Mouse (Mus musculus): ENCODE measurements at regions not wholly inside any gene's neighbourhood (a gene's known extent, or its start where the extent isn't known, plus 50 kb on each side); places are given as distances from the start of the nearest gene placed in this dataset.
"Not testable (repeated sequence)": the region's sequence is repeated elsewhere in the genome, so short reads cannot be mapped to it uniquely, and the experiment has no call there.

DNA sequence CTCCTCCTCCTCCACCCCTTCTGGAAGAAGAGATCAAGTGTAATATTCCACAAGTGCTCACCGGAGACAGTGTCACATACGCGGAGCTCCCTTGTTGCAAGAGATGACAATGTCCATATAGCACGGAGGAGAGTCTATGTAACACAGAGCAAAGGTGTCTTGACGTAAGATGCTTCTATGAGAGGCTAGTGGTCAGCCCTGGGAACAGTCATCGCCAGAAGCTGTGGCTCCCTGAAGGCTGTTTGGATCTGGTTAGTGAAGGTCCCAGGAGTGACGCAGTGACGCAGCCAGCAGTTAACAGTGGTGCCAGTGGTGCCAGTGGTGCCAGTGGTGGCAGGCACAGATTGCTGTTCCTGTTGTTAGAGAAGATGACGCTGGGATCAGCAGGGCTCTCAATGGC, 66.9 kb downstream of the Twistnb start:
- DNase-seq (ENCODE audit: low spot score) = no peak

DNA sequence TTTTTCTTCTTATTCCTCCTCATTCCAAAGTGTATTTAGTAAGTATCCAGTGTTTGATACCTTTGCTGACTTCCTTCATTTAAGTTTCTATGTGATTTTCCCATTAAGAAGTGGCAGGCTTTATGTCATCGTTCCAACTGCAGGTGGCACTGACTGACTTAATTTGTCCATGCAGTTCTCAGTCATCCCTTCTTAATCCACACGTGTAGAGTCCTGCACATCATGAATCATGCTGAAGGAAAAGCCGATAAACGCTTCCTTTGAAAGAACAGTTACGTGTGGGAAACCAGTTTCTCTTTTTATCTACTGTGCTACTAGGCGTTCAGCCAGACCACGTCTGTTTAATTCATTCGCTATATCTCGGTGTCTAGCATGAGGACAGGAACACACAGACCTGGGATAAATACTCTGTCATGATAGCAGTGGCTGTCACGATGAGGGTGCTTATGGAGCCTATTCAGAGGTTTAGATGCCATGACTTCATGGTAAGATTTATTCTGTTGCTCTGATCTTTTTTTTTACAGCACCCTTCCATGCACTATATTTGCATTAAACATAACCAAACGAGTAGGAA, 68.0 kb downstream of the Twistnb start:
- no peak for DNase-seq (ENCODE audit: low spot score)

DNA sequence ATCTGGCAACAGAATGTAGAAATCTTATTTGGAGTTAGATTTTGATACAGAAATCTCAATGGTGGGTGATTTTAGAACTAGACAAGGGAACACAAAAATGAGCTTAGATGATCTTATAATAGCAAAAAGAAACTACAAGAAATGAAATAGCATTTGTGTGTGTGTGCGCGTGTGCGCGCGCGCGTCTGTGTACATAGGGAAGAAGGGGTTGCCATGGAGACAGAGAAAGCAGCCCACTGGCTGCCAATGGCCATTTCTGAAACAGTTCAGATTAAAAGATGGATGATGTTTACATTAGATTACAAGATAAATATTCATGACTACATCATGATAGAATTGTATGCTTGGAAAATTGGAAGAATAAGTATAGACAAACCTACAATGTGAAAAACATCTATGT, 112.1 kb downstream of the Twistnb start:
- no peak for DNase-seq (ENCODE audit: low spot score)

DNA sequence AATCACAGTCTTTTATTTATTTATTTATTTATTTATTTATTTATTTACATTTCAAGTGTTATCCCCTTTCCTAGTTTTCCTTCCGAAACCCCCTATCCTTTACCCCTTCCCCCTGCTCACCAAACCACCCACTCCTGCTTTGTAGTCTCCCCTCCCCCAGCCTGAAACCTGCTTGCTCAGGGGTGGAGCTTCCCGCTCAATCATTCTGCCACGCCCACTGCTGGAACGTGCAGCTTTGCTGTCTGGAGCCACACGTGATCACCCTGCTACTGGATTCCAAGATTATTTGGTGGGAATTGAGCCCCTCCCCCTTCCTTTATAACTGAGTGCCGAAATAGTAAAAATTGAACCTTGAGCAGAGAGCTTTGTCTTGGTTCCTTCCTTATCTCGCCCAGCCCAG, 122.2 kb downstream of the Twistnb start:
- not testable (repeated sequence) for DNase-seq (ENCODE audit: low spot score)

DNA sequence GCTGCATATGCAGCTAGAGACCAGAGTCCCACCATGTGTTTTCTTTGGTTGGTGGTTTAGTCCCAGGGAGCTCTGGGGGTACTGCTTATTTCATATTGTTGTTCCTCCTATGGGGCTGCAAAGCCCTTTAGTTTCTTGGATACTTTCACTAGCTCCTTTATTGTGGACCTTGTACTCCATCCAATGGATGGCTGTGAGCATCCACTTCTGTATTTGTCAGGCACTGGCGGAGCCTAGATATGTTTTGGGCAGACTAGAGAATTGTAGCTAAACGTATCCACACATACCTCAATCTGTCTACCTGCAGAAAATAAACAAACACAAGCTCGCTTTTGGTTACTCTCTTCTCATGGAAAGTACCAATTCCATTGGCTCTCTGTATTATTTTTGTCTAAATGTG, 122.8 kb downstream of the Twistnb start:
- no peak for DNase-seq (ENCODE audit: low spot score)

DNA sequence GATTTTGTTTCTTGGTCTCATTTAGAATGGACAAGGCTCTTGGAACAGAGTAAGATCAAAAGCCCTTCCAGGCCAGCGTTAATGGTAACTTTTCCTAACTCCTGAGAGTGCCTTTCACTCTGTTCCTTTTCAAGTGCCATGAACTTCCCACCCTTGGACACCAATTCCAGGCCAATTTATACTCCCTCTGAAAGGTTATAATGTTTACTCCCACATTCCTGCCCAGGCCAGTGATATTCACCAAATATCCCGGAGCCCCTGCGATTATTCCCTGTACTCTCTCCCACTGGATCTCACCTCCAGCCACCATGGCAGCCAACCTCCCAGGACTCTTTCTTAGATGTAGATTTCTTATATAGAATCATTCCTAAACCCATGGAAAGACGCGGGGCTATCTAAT, 123.2 kb downstream of the Twistnb start:
- no peak for DNase-seq (ENCODE audit: low spot score)

DNA sequence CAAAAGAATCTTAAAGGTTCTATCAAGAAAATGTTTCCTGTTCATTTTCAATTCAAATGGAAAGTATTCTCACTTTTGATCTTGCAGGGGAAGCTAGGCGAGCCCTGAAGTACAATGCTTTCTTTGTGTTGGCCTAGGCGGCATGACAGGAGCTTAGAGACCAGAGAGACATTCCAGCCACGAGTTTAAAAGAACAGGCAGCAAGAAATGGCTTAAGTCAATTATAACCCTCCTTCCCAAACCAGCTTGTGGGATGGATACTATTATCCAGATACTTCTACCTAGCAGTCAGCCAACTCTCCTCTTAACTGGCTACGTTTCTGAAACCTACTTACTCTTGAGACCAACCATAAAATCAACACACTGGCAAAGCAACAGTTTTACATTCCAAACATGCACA, 124.3 kb downstream of the Twistnb start:
- DNase-seq (ENCODE audit: low spot score) = no peak

DNA sequence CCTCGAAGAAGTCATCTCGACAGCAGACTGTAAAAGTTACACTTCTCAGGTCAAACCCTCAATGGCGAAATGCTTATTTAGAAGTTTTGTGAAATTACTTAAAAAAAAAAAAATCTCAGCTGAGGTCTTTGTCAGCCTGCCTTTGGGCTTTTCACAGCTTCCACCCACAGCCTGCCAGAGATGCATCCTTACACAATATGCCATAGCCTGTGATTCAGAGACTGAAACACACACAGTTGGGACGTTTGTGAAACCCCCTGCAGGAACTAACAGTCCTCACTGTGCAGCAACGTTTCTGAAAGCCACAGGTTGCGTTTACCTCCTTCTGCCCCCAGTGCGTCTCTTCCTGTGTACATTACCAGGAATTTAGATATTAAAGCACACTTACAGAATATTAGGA, 131.7 kb downstream of the Twistnb start:
- no peak for DNase-seq (ENCODE audit: low spot score)

DNA sequence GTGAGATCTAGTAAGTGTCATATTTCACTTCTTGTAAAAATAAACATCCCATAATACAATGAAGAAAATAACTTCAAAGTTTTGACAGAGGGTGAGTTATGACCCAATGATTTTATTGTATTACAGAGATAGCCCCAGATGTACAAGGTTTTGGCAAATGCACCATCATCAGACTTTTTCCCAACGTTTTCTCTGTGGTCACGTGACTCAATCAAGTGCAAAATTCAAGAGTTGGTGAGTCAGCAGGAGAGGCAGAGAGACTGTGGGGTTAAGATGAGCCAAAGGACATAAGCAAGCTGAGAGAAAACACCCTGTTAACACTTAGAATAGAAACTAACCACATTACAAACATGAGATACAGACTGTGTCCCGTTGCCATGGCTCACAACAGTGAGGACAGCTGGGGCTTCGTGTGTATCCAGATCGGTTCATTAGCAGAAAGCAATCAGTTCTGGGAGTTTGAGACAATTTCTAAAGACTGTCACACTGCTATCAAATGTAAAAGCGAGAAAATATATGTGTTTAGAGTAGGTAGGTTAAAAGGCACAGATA, 148.5 kb downstream of the Twistnb start:
- DNase-seq (ENCODE audit: low spot score) = no peak

DNA sequence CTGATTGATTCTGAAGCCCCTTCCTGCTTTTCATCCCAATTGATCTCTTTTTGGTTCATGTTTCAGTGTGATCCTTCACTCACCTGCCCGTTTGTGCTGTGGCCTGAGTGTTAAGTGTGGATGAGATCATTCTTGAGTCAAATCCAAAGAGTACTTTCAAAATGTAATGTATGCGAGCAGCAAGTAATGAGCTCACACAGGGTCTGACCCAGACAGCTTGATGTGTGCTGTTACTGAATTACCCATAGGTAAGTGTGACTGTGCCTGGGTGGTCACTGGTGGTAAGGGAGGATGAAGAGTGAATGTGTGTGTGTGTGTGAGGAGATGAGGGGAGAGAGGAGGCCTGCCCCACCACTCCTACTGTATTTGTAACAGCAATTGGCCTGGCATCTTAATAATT, 151.4 kb downstream of the Twistnb start:
- no peak for DNase-seq (ENCODE audit: low spot score)

DNA sequence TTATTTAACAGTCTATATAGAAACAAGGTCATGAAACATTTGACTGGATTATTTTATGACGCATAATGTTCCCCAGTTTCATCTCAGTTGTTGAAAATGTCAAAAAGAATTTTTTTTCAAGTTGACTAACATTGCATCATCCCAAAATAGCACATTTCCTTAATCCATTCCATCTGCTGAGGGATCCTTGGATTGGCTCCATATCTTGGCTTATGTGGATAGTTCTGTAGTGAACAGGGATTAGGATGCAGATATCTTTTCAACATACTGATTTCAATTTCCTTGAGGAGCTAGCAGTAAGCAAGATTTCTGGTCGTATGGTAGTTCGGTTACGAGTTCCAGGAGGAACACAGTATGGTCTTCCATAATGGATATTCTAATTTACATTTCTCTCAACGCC, 161.6 kb downstream of the Twistnb start:
- DNase-seq (ENCODE audit: low spot score) = no peak

DNA sequence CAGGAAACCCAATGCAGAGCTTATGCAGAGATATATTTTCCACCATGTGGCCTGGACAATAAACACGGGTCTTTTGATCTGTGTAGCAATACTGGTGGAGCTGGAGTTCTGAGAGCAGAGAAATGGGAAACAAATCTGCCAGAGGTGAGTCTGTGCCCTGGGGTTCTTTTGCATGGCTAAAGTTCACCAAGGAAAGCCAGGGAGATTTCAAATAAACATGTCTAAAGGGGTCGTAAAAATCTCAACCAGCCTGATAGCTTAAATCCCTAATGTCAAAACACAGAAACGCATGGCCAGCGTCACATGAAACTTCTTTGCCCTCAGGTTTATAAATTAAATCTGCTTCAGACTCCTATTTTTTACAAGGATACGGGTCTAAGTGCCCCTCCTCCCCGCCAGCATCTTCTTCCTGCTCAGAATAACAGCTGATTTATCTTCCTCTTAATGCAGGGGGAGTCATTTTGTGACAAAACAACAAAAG, 163.0 kb downstream of the Twistnb start:
- DNase-seq (ENCODE audit: low spot score) = no peak

DNA sequence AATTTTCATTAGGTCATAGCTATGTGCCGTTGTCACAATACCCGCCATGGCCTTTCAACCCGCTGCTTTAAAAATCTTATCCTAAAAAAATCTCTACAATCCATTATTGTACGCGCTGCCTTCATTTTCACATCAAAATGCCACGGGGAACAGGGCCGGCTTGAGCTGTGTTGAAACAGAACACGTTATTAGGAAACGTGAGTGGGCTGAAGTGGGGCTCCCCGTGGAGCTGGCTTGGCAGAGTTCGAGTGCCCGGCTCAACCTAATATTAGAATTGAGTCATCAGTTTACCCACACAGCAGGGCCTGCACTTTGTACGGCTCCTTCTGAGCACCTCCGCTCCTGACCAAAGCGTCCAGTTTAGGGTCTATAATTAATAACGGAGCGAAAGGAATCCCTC, 163.5 kb downstream of the Twistnb start:
- DNase-seq (ENCODE audit: low spot score) = no peak

DNA sequence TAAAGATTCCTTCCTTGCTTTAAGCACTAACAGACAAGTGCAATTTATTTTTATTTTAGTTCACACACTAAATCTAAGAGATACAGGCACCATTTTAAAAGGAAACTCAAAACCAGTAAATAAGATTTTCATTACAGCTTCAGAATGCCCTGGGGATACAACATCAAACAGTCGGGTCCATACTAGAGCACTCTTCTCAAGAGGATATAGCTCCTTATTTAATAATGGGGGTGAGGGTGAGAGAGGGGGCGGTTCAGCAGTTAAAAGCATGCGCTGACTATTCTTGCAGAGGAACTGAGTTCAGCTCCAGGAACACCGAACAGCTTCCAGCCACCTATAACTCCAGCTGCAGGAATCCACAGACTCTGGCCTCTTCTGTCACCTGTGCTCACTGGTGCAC, 164.2 kb downstream of the Twistnb start:
- DNase-seq (ENCODE audit: low spot score) = no peak

DNA sequence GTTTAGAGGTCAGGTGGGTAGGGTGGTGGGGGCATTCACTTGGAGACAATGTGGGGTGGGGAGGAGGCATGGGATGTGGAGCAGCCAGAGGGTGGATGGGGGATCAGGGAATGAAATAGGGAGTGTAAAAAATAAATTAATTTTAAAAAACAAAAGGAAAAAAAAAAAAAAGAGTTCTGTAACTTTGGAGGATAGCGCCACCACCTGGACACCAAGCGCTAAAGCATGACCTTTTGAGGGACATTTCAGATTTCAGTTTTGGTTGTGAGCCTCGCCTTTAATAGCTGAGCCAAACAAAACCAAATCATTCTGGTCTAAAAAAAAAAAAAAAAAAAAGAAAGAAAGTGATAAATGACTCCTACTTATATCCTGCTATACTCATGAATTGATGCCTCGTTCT, 176.0 kb downstream of the Twistnb start:
- DNase-seq (ENCODE audit: low spot score) = no peak

DNA sequence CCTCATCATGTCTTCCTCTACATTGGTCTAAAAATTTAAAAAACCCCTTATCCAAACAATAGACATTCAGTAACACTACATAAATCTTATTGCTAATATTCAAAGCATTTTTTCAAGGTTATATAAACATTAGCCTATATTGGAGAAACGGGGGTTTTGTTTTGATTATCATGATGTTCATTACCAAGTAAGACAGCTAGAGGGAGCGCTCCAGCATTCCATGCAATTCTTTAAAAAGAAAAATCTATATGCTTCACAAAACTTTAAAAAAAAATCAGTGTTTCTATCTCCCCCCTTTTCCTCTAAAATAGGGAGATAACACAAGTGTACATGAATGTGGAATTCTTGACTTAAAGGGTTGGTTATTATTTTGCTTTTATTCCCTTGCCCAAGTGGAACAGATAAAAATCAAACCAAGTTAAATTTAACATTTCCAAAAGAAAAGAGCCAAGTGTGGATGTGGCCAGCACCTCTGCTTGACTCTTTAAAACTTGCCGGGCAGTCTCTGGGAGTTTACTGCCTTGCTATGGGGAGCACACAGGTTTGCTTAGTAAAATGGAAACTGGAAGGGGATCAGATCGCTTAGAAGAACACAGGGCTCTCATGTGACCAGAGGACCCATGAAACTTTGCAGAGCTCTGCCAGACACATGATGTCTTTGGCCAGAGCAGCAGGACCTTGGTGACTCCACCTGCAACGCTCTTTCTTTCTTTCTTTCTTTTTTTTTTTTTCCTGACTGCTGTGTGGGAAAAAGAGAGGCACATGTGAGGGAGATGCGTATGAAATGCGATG, 178.6 kb downstream of the Twistnb start:
- DNase-seq (ENCODE audit: low spot score) = peak; percentile 38

DNA sequence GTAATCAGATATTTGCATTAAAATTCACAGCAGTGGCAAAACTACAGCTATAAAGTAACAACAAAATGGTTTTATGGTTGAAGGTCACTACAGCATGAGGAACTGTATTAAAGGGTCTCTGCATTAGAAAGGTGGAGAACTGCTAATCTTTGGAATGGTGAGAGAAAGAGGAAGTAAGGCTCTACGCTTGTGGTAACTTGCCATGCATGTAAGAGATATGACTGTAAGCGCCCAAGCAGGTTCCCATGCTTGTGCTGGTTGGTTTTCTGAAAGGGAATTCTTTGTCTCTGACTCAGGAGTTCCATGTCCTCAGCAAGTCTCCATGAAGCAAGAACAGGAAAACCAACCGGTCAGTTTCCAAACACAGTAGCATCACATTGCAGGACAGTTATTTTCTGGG, 182.9 kb downstream of the Twistnb start:
- DNase-seq (ENCODE audit: low spot score) = no peak

DNA sequence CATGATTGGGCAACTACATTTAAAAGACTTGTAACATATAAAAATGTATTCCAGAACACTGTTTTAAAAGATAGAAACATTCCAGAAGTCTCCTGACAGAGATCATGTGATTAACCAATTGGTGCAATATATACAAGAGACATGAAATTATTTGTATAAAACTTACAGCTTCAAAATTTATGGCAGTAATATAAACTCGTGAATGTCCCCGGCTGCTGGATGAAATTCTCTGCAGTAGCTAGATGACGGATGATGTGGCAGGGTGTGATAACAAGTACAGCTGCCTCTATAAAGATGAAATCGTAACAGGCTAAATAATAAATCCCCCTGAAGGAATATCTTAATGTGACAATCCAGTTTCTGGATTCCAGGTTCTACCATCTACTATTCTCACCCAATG, 191.0 kb downstream of the Twistnb start:
- DNase-seq (ENCODE audit: low spot score) = no peak

DNA sequence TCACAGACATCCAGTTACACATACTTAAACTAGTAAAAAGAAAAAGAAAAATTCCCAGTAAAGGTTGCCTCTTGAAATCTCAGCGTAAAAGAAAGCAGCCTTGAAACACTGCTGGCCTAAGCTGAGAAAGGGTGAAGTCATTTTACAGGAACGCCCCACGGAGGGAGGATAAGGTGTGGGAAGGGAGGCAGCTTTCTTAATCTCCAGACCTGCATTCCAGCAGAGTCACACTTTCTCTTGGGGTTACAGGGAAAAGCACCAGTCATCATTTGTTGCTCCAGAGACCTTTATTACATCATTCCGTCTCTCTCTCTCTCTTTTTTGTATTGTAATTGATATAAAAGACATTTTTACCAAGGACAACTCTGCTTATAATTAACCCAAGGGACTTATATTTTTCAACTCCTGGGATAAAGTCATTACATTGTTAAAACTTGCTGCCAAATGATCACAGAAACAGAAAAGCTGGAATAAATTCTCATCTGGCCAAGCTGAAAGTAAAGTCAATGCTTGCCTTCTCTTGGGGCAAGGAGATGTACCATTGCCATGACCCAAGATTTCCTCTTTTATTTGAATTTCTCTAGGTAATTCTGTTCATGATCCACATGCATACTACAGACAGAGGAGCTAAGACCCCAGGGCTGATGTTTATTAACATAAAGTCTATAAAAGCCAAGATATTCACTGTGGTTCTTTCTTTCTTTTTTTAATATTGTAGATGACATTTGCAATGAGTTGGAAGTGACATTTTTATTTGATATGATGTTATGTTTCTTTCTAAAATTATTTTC, 196.9 kb downstream of the Twistnb start:
- no peak for DNase-seq (ENCODE audit: low spot score)

DNA sequence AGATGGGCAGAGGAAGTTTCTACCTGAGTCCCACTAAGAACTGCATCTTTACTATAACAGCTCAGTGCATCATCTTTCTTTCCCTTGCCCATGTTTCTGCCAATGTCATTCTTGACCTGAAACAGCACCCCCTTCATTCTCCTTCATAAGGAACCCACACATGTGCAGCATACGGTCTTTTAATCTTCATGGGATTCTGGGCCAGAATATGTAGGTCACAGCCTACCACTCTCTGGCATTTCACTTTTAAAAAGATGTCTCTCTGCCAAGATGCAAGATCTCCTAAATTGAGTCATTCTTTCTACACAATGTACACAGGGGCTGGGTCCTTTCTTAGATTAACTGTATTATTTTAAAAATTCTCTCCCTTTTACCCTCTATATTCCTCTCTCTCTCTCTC, 223.2 kb downstream of the Twistnb start:
- no peak for DNase-seq (ENCODE audit: low spot score)

DNA sequence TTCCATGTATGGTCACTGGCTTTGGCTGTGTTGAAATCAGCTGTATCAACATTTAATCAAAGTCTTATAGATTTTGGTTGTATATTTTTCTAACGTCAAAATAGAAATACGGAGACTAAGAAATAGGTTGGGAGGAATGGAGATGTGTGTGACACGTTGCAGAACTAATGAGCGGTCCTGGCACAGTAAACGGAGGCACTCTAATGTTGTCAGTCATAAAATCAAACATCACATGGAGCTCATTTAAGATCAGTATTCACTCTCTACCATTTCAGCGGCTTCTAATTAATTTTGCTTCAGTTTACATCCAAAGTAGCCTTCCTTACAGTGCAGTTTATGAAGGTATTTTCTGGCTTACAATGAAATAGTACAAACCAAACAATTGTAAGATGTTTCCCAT, 246.1 kb downstream of the Twistnb start:
- no peak for DNase-seq (ENCODE audit: low spot score)

DNA sequence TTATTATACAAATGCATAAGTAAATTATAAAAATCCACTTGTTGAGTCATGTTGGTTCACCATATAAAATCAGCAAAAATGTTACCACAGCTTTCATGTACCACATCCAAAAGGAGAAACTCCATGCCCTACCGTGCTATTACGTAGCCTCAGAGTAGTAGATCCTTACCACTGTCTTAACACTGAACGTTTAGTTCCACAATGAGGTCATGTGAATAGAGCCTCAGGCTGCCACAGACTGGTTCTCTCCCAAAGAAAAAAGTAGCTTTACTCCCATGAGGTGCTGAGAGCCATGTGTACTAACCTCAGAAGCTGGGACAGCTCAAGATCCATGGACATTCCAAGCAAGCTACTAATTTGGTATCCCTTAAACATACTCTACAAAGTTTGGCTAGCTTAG, 235.4 kb upstream of the Ferd3l start:
- no peak for DNase-seq (ENCODE audit: low spot score)

DNA sequence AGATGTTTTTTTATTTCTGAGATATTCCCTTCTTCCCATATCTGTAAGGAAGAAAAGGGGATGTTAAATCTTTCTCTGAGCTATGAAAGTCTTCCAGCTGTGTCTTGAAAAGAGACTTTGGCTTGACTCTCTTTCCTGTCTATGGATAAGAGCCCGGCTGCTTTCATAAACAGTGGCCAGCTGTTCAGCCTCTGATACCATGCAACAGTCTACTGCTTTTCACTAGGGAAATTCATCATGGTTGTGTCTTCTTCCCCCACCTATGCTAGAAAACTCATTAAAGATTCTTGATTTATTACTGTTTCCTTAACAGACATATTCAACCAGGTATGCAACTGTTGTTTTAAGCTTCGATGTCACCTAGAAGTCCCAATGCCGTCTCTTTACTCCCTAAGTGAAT, 213.8 kb upstream of the Ferd3l start:
- DNase-seq (ENCODE audit: low spot score) = no peak

All from retina, embryonic 14.5 days (tissue).